9 mouse cellular contexts compared by ENCODE assay signal in genomic region chr1:125441679-125442078, GRCm38 (mm10). TPM values are rescaled to one million over a fixed set of nuclear protein-coding genes. Genes with fewer than 3 reads are reported as not detected.
A peak's percentile ranks its signal among the peaks of the same experiment; 100 is the strongest.
DNase-seq lines count a peak whose midpoint lies in the region; ATAC-seq and TF ChIP-seq lines count a peak whose summit lies in the region.
"Had no signal": no experiment of that assay in that cellular context is flagged by ENCODE, and none has a peak within 500 bp of the region (broad histone marks: within the 10 kb centered on the region; RNA-seq: fewer than 3 reads in every experiment).

No protein-coding gene starts in this region.

- no peak overlapping the region for H3K4me3 ChIP-seq in kidney, embryonic 15.5 days (replicated peaks)
- no peak overlapping the region for H3K4me3 ChIP-seq in kidney, embryonic 14.5 days (ENCODE audit: low read length)
- no peak overlapping the region for H3K4me3 ChIP-seq in lung, embryonic 15.5 days
- no peak overlapping the region for H3K4me3 ChIP-seq in cerebellum, adult 2 months (replicated peaks; ENCODE audit: insufficient read depth, low read depth, low read length)
- H3K4me3 ChIP-seq: neural tube, embryonic 12.5 days had no signal

- no peak overlapping the region for H3K9ac ChIP-seq in kidney, embryonic 15.5 days
- H3K9ac ChIP-seq in kidney, embryonic 14.5 days (ENCODE audit: low read depth, low read length) = no peak overlapping the region
- H3K9ac ChIP-seq in lung, embryonic 15.5 days = no peak overlapping the region
- H3K9ac ChIP-seq: neural tube, embryonic 12.5 days had no signal

- DNase-seq in splenic B cell, adult 2 months (ENCODE audit: low read depth, low spot score) = peak; percentile 67
- DNase-seq in cerebellum, adult 2 months = no peak
- no peak for DNase-seq in gastrocnemius, adult 18-20 months (ENCODE audit: low spot score)
- DNase-seq in cerebellum, postnatal 25 days = no peak

- no peaks in the 10 kb centered on the region for H3K36me3 ChIP-seq in kidney, embryonic 15.5 days
- H3K36me3 ChIP-seq in kidney, embryonic 14.5 days (ENCODE audit: control insufficient read depth, insufficient read depth, low read length) = no peaks in the 10 kb centered on the region
- no peaks in the 10 kb centered on the region for H3K36me3 ChIP-seq in lung, embryonic 15.5 days
- H3K36me3 ChIP-seq in splenic B cell, adult 2 months (ENCODE audit: control insufficient read depth, insufficient read depth, low read length, poor library complexity, severe bottlenecking) = no peaks in the 10 kb centered on the region
- H3K36me3 ChIP-seq: neural tube, embryonic 12.5 days had no signal

- no peak overlapping the region for H3K4me2 ChIP-seq in kidney, embryonic 15.5 days
- no peak overlapping the region for H3K4me2 ChIP-seq in kidney, embryonic 14.5 days (replicated peaks; ENCODE audit: low read depth, low read length)
- H3K4me2 ChIP-seq in lung, embryonic 15.5 days = peak overlapping the region; percentile 17; the same call in 1 of the 2 replicates
- H3K4me2 ChIP-seq: neural tube, embryonic 12.5 days had no signal

- no peaks in the 10 kb centered on the region for H3K27me3 ChIP-seq in kidney, embryonic 15.5 days
- H3K27me3 ChIP-seq in kidney, embryonic 14.5 days (ENCODE audit: control insufficient read depth, insufficient read depth, low read length) = no peaks in the 10 kb centered on the region; the same call in 1 of the 2 replicates
- H3K27me3 ChIP-seq in lung, embryonic 15.5 days = no peaks in the 10 kb centered on the region
- H3K27me3 ChIP-seq in splenic B cell, adult 2 months (ENCODE audit: control insufficient read depth, insufficient read depth, low read length, poor library complexity, severe bottlenecking) = no peaks in the 10 kb centered on the region
- no peaks in the 10 kb centered on the region for H3K27me3 ChIP-seq in cerebellum, adult 2 months (ENCODE audit: control insufficient read depth, insufficient read depth, low read length)
- H3K27me3 ChIP-seq: neural tube, embryonic 12.5 days had no signal

- 58% methylated on average over 7 of the region's 7 CpGs for WGBS in kidney, embryonic 15.5 days
- WGBS in kidney, embryonic 14.5 days = 69% methylated on average over 7 of the region's 7 CpGs
- 40% methylated on average over 7 of the region's 7 CpGs for WGBS in lung, embryonic 15.5 days
- 86% methylated on average over 7 of the region's 7 CpGs for WGBS in cerebellum, adult 2 months

- H3K9me3 ChIP-seq in kidney, embryonic 15.5 days (replicated peaks) = no peaks in the 10 kb centered on the region
- no peaks in the 10 kb centered on the region for H3K9me3 ChIP-seq in kidney, embryonic 14.5 days (ENCODE audit: control insufficient read depth, low read length)
- no peaks in the 10 kb centered on the region for H3K9me3 ChIP-seq in lung, embryonic 15.5 days
- H3K9me3 ChIP-seq: neural tube, embryonic 12.5 days had no signal

- 0 out of 2 replicates have a peak, but pooled peaks cover 8% of the 10 kb centered on the region for H3K4me1 ChIP-seq in kidney, embryonic 15.5 days
- no peaks in the 10 kb centered on the region for H3K4me1 ChIP-seq in kidney, embryonic 14.5 days (ENCODE audit: control insufficient read depth, insufficient read depth, low read length)
- peaks cover 15% of the 10 kb centered on the region; the same call in 1 of the 2 replicates for H3K4me1 ChIP-seq in lung, embryonic 15.5 days
- no peaks in the 10 kb centered on the region for H3K4me1 ChIP-seq in cerebellum, adult 2 months (ENCODE audit: control insufficient read depth, insufficient read depth, low read length)
- H3K4me1 ChIP-seq: neural tube, embryonic 12.5 days had no signal

- no peak for TF ChIP-seq CTCF in cerebellum, adult 2 months (IDR thresholded peaks at IDR 0.05; ENCODE audit: borderline replicate concordance, insufficient read depth, low read depth, low read length)

- TF ChIP-seq POLR2A in cerebellum, adult 2 months (IDR thresholded peaks at IDR 0.05; ENCODE audit: borderline replicate concordance, insufficient read depth, low read length) = no peak

- no peak overlapping the region for H3K27ac ChIP-seq in kidney, embryonic 15.5 days
- H3K27ac ChIP-seq in kidney, embryonic 14.5 days (ENCODE audit: low read depth, low read length) = no peak overlapping the region
- H3K27ac ChIP-seq in lung, embryonic 15.5 days = peak overlapping the region; percentile 43; the same call in 1 of the 2 replicates
- H3K27ac ChIP-seq in cerebellum, adult 2 months (ENCODE audit: insufficient read depth, low read length) = no peak overlapping the region
- H3K27ac ChIP-seq: neural tube, embryonic 12.5 days had no signal

- peak; percentile 47; the same call in 1 of the 2 replicates for ATAC-seq in kidney, embryonic 15.5 days (replicated peaks; ENCODE audit: low FRiP score)
- no peak for ATAC-seq in kidney, embryonic 14.5 days (ENCODE audit: low FRiP score, low TSS enrichment)
- ATAC-seq in hematopoietic stem cell, adult 5-6 weeks (replicated peaks in 1 of 2; ENCODE audit: insufficient read depth in 1 of 2, low FRiP score in 2 of 2, low TSS enrichment in 1 of 2, low read depth in 1 of 2, poor library complexity in 2 of 2, severe bottlenecking in 2 of 2) = peak; percentile 74 to 85
- peak; percentile 68; the same call in 1 of the 2 replicates for ATAC-seq in lung, embryonic 15.5 days (ENCODE audit: borderline replicate concordance, extremely low read depth, low FRiP score, low TSS enrichment)

RNA-seq across cellular contexts. Expression of gene Actr3, which starts 6.2 kb away (rescaled TPM):
- polyA plus RNA-seq in kidney, embryonic 15.5 days (2015; fragmentation: Nextera tagmentation; extraction: Ambion mirVana) = 253 and 254 TPM in 2 replicates
- 183 and 275 TPM in 2 replicates for polyA plus RNA-seq in kidney, embryonic 14.5 days (2014; fragmentation: Nextera tagmentation; extraction: Ambion mirVana)
- 606 and 717 TPM in 2 replicates for total RNA-seq in hematopoietic stem cell, adult 5-6 weeks (2017)
- 335 and 337 TPM in 2 replicates for polyA plus RNA-seq in lung, embryonic 15.5 days (2015; fragmentation: Nextera tagmentation; extraction: Ambion mirVana)
- 94.2 TPM in 2 replicates for polyA plus RNA-seq in cerebellum, adult 2 months (2012; rRNA removed)
- total RNA-seq in gastrocnemius, adult 18-20 months (2021) = 10 to 100 TPM; 40.0 to 50.8 TPM
